Mouse (Mus musculus) erythroblast, embryonic 14.5 days (primary cell): Measurements from ENCODE around the gene Ndufs5.

ENCODE experiments used
- GATA1 ChIP-seq: IDR thresholded peaks from 2 replicates; pipeline ENCODE4 v1.6.1; 2012; ENCODE audit warnings: low read length, inconsistent platforms, mixed read lengths
- TAL1 ChIP-seq: IDR thresholded peaks from 3 replicates; pipeline ENCODE4 v1.6.1; 2012; ENCODE audit warnings: low read length, inconsistent platforms, mixed read lengths

- TF ChIP-seq TAL1 (no peak), GATA1 (no peak)
These were observed 15.5 kb upstream of the Ndufs5 start for GRCm38 (mm10) chr4:123733532-123733931.
